Mouse (Mus musculus) CH12.LX (cell line): ENCODE results near the gene Ston2. TPM values are rescaled to one million over a fixed set of nuclear protein-coding genes. Genes with fewer than 3 reads are reported as not detected.
A peak's percentile ranks its signal among the peaks of the same experiment; 100 is the strongest.
"Not testable (repeated sequence)": the region's sequence is repeated elsewhere in the genome, so short reads cannot be mapped to it uniquely, and the experiment has no call there.

Source experiments
- DNase-seq: peaks from one replicate; pipeline ENCODE4 v3.0.0-alpha.2; 2013; ENCODE audit errors: extremely low read depth
- H3K27ac ChIP-seq: 2 replicates; pipeline ENCODE4 v1.5.1; 2012; ENCODE audit warnings: low read depth, mild to moderate bottlenecking, control low read depth, moderate library complexity; ENCODE audit not compliant: insufficient read depth
- H3K27me3 ChIP-seq: replicated peaks from 2 replicates; pipeline ENCODE3; 2012; ENCODE audit warnings: inconsistent platforms
- H3K36me3 ChIP-seq, 2 experiments: replicated peaks in 1 of 2; 2 replicates each; pipeline versions ENCODE3 to v1.6.1; 2012; ENCODE audit warnings: inconsistent platforms in 1 of 2, low read length in 1 of 2, mild to moderate bottlenecking in 1 of 2, mixed read lengths in 1 of 2, moderate library complexity in 1 of 2; ENCODE audit not compliant: control insufficient read depth in 1 of 2, insufficient read depth in 1 of 2
- H3K4me1 ChIP-seq, 2 experiments: 2 replicates each; pipeline ENCODE4 v1.6.1; 2012; ENCODE audit warnings: inconsistent platforms in 1 of 2, moderate library complexity in 1 of 2; ENCODE audit not compliant: insufficient read depth in 2 of 2, control insufficient read depth in 1 of 2
- H3K4me2 ChIP-seq: 2 replicates; pipeline ENCODE4 v1.6.1; 2012; ENCODE audit warnings: low read depth, mild to moderate bottlenecking, control low read depth; ENCODE audit not compliant: poor library complexity, insufficient read depth, severe bottlenecking
- H3K4me3 ChIP-seq, 3 experiments: fragments of 150-350 bp in 1 of 3; sonication (generic) in 1 of 3; replicated peaks in 1 of 3; 2 replicates each; pipeline versions ENCODE3 to v1.5.1; 2011 to 2012; ENCODE audit warnings: low read depth in 2 of 3, low read length in 2 of 3, mild to moderate bottlenecking in 2 of 3, moderate library complexity in 2 of 3, control low read depth in 1 of 3, improper control_type of control experiment in 1 of 3, inconsistent platforms in 1 of 3, mixed read lengths in 1 of 3; ENCODE audit not compliant: poor library complexity in 1 of 3
- H3K79me2 ChIP-seq: replicated peaks from 2 replicates; pipeline ENCODE4 v1.6.1; 2012; ENCODE audit warnings: mild to moderate bottlenecking, moderate library complexity; ENCODE audit not compliant: control insufficient read depth, poor library complexity, insufficient read depth, severe bottlenecking; ENCODE audit errors: extremely low read depth
- H3K9ac ChIP-seq: 2 replicates; pipeline ENCODE4 v1.6.1; 2012; ENCODE audit warnings: low read depth, mild to moderate bottlenecking, control low read depth, moderate library complexity; ENCODE audit not compliant: insufficient read depth
- H3K9me3 ChIP-seq: replicated peaks from 2 replicates; pipeline ENCODE3; 2012; ENCODE audit warnings: low read length, inconsistent platforms, mixed read lengths
- CHD2 ChIP-seq: IDR thresholded peaks from 2 replicates; pipeline ENCODE4 v1.6.1; 2011; ENCODE audit warnings: low read length, improper control_type of control experiment
- CTCF ChIP-seq, 2 experiments: IDR thresholded peaks in 1 of 2; conservative IDR thresholded peaks in 1 of 2; 2 replicates each; pipeline ENCODE4 v1.5.1; 2011 to 2012; ENCODE audit warnings: low read depth in 2 of 2, low read length in 2 of 2, improper control_type of control experiment in 1 of 2, inconsistent platforms in 1 of 2, mild to moderate bottlenecking in 1 of 2, moderate library complexity in 1 of 2
- ELF1 ChIP-seq: IDR thresholded peaks from 2 replicates; pipeline ENCODE4 v1.6.1; 2014; ENCODE audit warnings: low read depth, mild to moderate bottlenecking, inconsistent platforms, low read length, improper control_type of control experiment
- EP300 ChIP-seq: IDR thresholded peaks from 2 replicates; pipeline ENCODE4 v1.6.1; 2011; ENCODE audit warnings: low read length, improper control_type of control experiment
- ETS1 ChIP-seq: conservative IDR thresholded peaks from 2 replicates; pipeline ENCODE4 v1.6.1; 2012; ENCODE audit warnings: low read depth, mild to moderate bottlenecking, inconsistent platforms, low read length, improper control_type of control experiment, moderate library complexity
- JUN ChIP-seq: IDR thresholded peaks from 2 replicates; pipeline ENCODE4 v1.6.1; 2011; ENCODE audit warnings: low read depth, mild to moderate bottlenecking, low read length, improper control_type of control experiment, moderate library complexity; ENCODE audit not compliant: insufficient read depth
- KAT2A ChIP-seq: IDR thresholded peaks from 2 replicates; pipeline ENCODE4 v1.6.1; 2012; ENCODE audit warnings: low read length, improper control_type of control experiment, inconsistent platforms; ENCODE audit not compliant: insufficient replicate concordance
- MAX ChIP-seq: IDR thresholded peaks from 2 replicates; pipeline ENCODE4 v1.6.1; 2011; ENCODE audit warnings: low read length, improper control_type of control experiment
- MAZ ChIP-seq: IDR thresholded peaks from 2 replicates; pipeline ENCODE4 v1.6.1; 2012; ENCODE audit warnings: low read depth, mild to moderate bottlenecking, inconsistent platforms, low read length, improper control_type of control experiment, moderate library complexity
- MYC ChIP-seq: IDR thresholded peaks from 2 replicates; pipeline ENCODE4 v1.6.1; 2011; ENCODE audit warnings: low read depth, mild to moderate bottlenecking, improper control_type of control experiment, low read length
- PAX5 ChIP-seq: IDR thresholded peaks from 2 replicates; pipeline ENCODE4 v1.6.1; 2012; ENCODE audit warnings: low read length, inconsistent platforms, mixed read lengths
- POLR2A ChIP-seq: IDR thresholded peaks from 2 replicates; pipeline ENCODE4 v1.6.1; 2011; ENCODE audit warnings: low read depth, mild to moderate bottlenecking, improper control_type of control experiment, low read length
- POLR2AphosphoS2 ChIP-seq: IDR thresholded peaks from 2 replicates; pipeline ENCODE4 v1.6.1; 2011; ENCODE audit warnings: low read depth, low read length, improper control_type of control experiment
- RCOR1 ChIP-seq: conservative IDR thresholded peaks from 2 replicates; pipeline ENCODE4 v1.6.1; 2012; ENCODE audit warnings: low read depth, mild to moderate bottlenecking, inconsistent platforms, low read length, improper control_type of control experiment
- SMC3 ChIP-seq: IDR thresholded peaks from 2 replicates; pipeline ENCODE4 v1.6.1; 2011; ENCODE audit warnings: low read depth, low read length, improper control_type of control experiment
- TBP ChIP-seq: conservative IDR thresholded peaks from 2 replicates; pipeline ENCODE4 v1.6.1; 2011; ENCODE audit warnings: low read depth, low read length, improper control_type of control experiment
- TCF12 ChIP-seq: IDR thresholded peaks from 2 replicates; pipeline ENCODE4 v1.6.1; 2014; ENCODE audit warnings: low read depth, mild to moderate bottlenecking, inconsistent platforms, low read length, improper control_type of control experiment
- ZMIZ1 ChIP-seq: IDR thresholded peaks from 2 replicates; pipeline ENCODE4 v1.6.1; 2012; ENCODE audit warnings: low read depth, mild to moderate bottlenecking, inconsistent platforms, low read length, improper control_type of control experiment
- ZNF384 ChIP-seq: IDR thresholded peaks from 2 replicates; pipeline ENCODE4 v1.6.1; 2012; ENCODE audit warnings: low read depth, low read length, improper control_type of control experiment, inconsistent platforms
- dilution Hi-C: fragments of 300-500 bp; cut with MboI; formaldehyde crosslinking; loops from 2 replicates; pipeline ENCODE4 v1.14.3; 2020; ENCODE audit warnings: low sequenced_read_pairs; ENCODE audit not compliant: extremely low pct_unique_long_range_greater_than_20kb, extremely low pct_ligation_motif_present
- in situ Hi-C: fragments of 300-500 bp; cut with MboI; formaldehyde crosslinking; loops from 3 replicates; pipeline ENCODE4 v1.14.3; 2019; ENCODE audit warnings: low sequenced_read_pairs, low pct_ligation_motif_present, low pct_unique_long_range_greater_than_20kb, mixed read lengths
- polyA plus RNA-seq: library from polyadenylated mRNA; unstranded; fragments of >175 nt; gene quantifications from 2 replicates; pipeline ENCODE4 v1.2.1, GENCODE M21; 2012; ENCODE audit warnings: low read depth; ENCODE audit not compliant: insufficient read length
- total RNA-seq, 2 experiments: library from RNA; depleted of rRNA; stranded (reverse); fragments of 300-350 nt in 1 of 2; fragments of >200 nt in 1 of 2; gene quantifications; 2 replicates each; pipeline ENCODE4 v1.2.3; 2012 to 2014

Gene Ston2
- total and polyA plus RNA-seq, 3 experiments = 0.21 to 0.34 TPM; not detected in 1

- no peak for TF ChIP-seq MAZ
- no peak for TF ChIP-seq ETS1
- no peak for TF ChIP-seq PAX5
- no peak for TF ChIP-seq KAT2A
- TF ChIP-seq POLR2AphosphoS2 = no peak
- TF ChIP-seq ZMIZ1 = no peak
- no peak for TF ChIP-seq TCF12
- no peak for TF ChIP-seq EP300
- TF ChIP-seq MYC = no peak
- TF ChIP-seq JUN = no peak
- TF ChIP-seq RCOR1 = no peak
Measured at GRCm38 (mm10) chr12:91789801-91790200, 1.6 kb upstream of the Ston2 start (continued).

GRCm38 (mm10) chr12:91788446-91788845 lies 259 bp upstream of the Ston2 start:
- H3K27ac ChIP-seq, H3K9ac ChIP-seq, H3K79me2 ChIP-seq, H3K4me3 ChIP-seq, H3K9me3 ChIP-seq, H3K4me1 ChIP-seq, DNase-seq, H3K4me2 ChIP-seq, H3K36me3 ChIP-seq, H3K27me3 ChIP-seq: not testable (repeated sequence)
- in situ Hi-C loops = loop anchor here (5.0 to 25.0 kb wide), 2 partner anchors 141 to 376 kb away; no protein-coding TSS in a partner anchor
- TF ChIP-seq SMC3 (peak; percentile 6; the same call in 1 of the 2 replicates), CTCF (conservative IDR thresholded peaks at IDR 0.05 in 1 of 2, IDR thresholded peaks at IDR 0.05 in 1 of 2; ENCODE audit: low read depth in 2 of 2, low read length in 2 of 2) (peak in 1 of 2 experiments; percentile 46; a peak in 2 of 4 replicates)
- TF ChIP-seq, all 38 proteins: peak for 2; not testable (repeated sequence) for 36
- dilution Hi-C loops = not testable (repeated sequence)

GRCm38 (mm10) chr12:91786355-91786754 lies 1.8 kb downstream of the Ston2 start:
- no peaks in the 10 kb centered on the region for H3K36me3 ChIP-seq
- no peaks in the 10 kb centered on the region for H3K4me1 ChIP-seq
- no peaks in the 10 kb centered on the region for H3K9me3 ChIP-seq
- H3K9ac ChIP-seq = no peak overlapping the region
- in situ Hi-C loops = loop anchor here (5.0 to 25.0 kb wide), 2 partner anchors 139 to 374 kb away; no protein-coding TSS in a partner anchor
- peaks cover 3% of the 10 kb centered on the region for H3K27me3 ChIP-seq
- no peak for DNase-seq
- no peak for TF ChIP-seq TBP
- no peak for TF ChIP-seq ELF1
- TF ChIP-seq MAX = no peak
- no peak for TF ChIP-seq CHD2
- no peak for TF ChIP-seq MYC
- TF ChIP-seq JUN = no peak
- TF ChIP-seq POLR2AphosphoS2 = no peak
- no peak for TF ChIP-seq SMC3
- TF ChIP-seq POLR2A = no peak
- no peak for TF ChIP-seq CTCF (conservative IDR thresholded peaks at IDR 0.05 in 1 of 2, IDR thresholded peaks at IDR 0.05 in 1 of 2; ENCODE audit: low read depth in 2 of 2, low read length in 2 of 2)
- no peak for TF ChIP-seq ZNF384
- H3K4me3 ChIP-seq = no peak overlapping the region
- no peak overlapping the region for H3K27ac ChIP-seq
- no peak overlapping the region for H3K4me2 ChIP-seq
- dilution Hi-C loops = no loop called here
- no peaks in the 10 kb centered on the region for H3K79me2 ChIP-seq
